Mouse (Mus musculus): ENCODE data around the gene Tagln3. TPM values are rescaled to one million over a fixed set of nuclear protein-coding genes. Genes with fewer than 3 reads are reported as not detected.

Gene Tagln3
- total and polyA plus RNA-seq, 3 experiments = not detected

DNA sequence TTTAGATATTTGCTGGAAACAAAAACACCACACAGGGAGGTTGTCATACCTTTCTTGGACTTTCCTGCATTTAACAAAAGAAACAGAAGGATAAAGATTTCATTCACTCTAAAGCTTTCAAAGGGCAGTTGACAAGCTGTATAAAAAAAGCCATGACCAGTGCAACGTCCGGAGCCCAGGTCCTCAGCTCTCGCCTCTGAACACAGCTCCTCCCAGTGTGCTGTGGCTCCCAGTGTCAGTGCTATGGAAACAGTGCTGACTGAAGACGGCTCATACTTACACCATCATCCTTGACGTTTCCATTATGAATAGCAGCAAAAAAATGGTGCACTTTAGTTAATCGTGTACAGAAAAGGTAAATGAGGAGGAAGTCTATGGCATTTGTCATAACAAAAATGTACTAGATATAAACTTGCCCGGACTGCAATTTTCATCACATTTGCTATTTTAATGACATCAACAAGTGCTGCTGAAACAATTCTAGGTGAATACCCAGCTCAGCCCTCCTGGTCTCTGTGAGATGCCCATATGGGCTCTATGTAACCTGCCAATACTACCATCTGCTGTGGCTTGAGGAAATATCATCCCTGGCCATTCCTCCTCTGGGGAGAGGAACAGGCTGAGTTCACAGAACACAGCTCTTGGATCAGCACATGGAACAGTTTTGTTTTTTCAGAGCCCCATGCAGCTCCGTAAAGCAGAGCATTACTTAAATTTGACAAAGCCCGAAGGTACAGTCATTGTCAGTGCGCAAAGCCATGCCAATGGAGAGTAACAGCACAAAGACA, 43.6 kb upstream of the Tagln3 start:
- Histone ChIP-seq H3K27me3 (ENCODE audit: control insufficient read depth in 1 of 2, insufficient read depth in 2 of 2, low read length in 2 of 2) (no peaks in the 10 kb centered on the region; a peak in 1 of 4 replicates), H3K4me3 (ENCODE audit: control insufficient read depth in 1 of 2, insufficient read depth in 1 of 2, low read depth in 2 of 2, low read length in 2 of 2) (no peak overlapping the region), H3K9me3 (replicated peaks; ENCODE audit: insufficient read depth, low read length) (no peaks in the 10 kb centered on the region), H3K4me1 (ENCODE audit: control insufficient read depth in 1 of 2, insufficient read depth in 2 of 2, low read length in 2 of 2) (no peaks in the 10 kb centered on the region), H3K36me3 (ENCODE audit: control insufficient read depth in 1 of 2, insufficient read depth in 2 of 2, low read length in 2 of 2) (no peaks in the 10 kb centered on the region), H3K79me2 (ENCODE audit: control insufficient read depth, insufficient read depth, low read length, poor library complexity) (no peaks in the 10 kb centered on the region), H3K9ac (ENCODE audit: control insufficient read depth, low read depth, low read length, poor library complexity, severe bottlenecking) (no peak overlapping the region), H3K27ac (ENCODE audit: control insufficient read depth, low read depth, low read length) (no peak overlapping the region)
- DNase-seq (ENCODE audit: low read depth, low spot score) = no peak
- TF ChIP-seq POLR2AphosphoS2 (IDR thresholded peaks at IDR 0.05; ENCODE audit: low read length) (no peak), MEF2A (IDR thresholded peaks at IDR 0.05; ENCODE audit: extremely low read depth, insufficient replicate concordance, low read depth, low read length, poor library complexity, severe bottlenecking) (no peak), KAT2A (conservative IDR thresholded peaks at IDR 0.05; ENCODE audit: low read depth, low read length) (no peak), JUND (IDR thresholded peaks at IDR 0.05; ENCODE audit: low read depth, low read length) (no peak), MXI1 (IDR thresholded peaks at IDR 0.05; ENCODE audit: low read depth, low read length) (no peak), BHLHE40 (IDR thresholded peaks at IDR 0.05; ENCODE audit: borderline replicate concordance, low read depth, low read length) (no peak), SMC3 (IDR thresholded peaks at IDR 0.05; ENCODE audit: low read depth, low read length) (no peak), CTCF (IDR thresholded peaks at IDR 0.05 in 2 of 3, conservative IDR thresholded peaks at IDR 0.05 in 1 of 3; ENCODE audit: control insufficient read depth in 1 of 3, insufficient read depth in 1 of 3, low read depth in 2 of 3, low read length in 3 of 3, poor library complexity in 1 of 3, severe bottlenecking in 1 of 3) (no peak), EP300 (IDR thresholded peaks at IDR 0.05; ENCODE audit: low read depth in 1 of 2, low read length in 2 of 2) (no peak), CHD1 (IDR thresholded peaks at IDR 0.05; ENCODE audit: low read depth, low read length) (no peak), RAD21 (IDR thresholded peaks at IDR 0.05; ENCODE audit: low read depth, low read length) (no peak), NELFE (IDR thresholded peaks at IDR 0.05; ENCODE audit: low read depth, low read length) (no peak), MAZ (IDR thresholded peaks at IDR 0.05; ENCODE audit: low read depth, low read length) (no peak), RCOR1 (IDR thresholded peaks at IDR 0.05; ENCODE audit: low read depth, low read length) (no peak), POLR2AphosphoS5 (IDR thresholded peaks at IDR 0.05; ENCODE audit: borderline replicate concordance, low read depth, low read length) (no peak)

DNA sequence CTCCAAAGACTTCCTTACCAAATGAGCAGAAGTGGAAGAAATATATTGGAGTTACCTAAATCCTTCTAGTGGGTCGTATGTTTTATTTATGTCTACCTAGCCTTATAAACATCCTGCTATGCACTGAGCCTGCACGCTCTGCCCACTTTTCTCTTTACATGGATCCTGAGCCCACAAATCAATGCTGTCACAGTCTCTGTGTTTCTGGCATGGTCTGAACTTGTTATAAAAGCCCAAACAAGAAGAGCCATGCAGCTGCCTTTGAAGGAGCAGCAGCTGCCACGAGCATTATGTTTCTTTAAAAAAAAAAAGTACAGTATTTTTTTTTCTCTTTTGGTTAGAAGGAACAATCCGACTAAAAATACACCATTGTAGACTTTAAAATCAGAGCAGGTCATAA, 43.0 kb upstream of the Tagln3 start:
- Histone ChIP-seq H3K9ac (ENCODE audit: control insufficient read depth, low read depth, low read length, poor library complexity, severe bottlenecking) (no peak overlapping the region), H3K27ac (ENCODE audit: control insufficient read depth, low read depth, low read length) (no peak overlapping the region), H3K79me2 (ENCODE audit: control insufficient read depth, insufficient read depth, low read length, poor library complexity) (no peaks in the 10 kb centered on the region), H3K27me3 (ENCODE audit: control insufficient read depth in 1 of 2, insufficient read depth in 2 of 2, low read length in 2 of 2) (no peaks in the 10 kb centered on the region; a peak in 1 of 4 replicates), H3K4me3 (ENCODE audit: control insufficient read depth in 1 of 2, insufficient read depth in 1 of 2, low read depth in 2 of 2, low read length in 2 of 2) (no peak overlapping the region), H3K36me3 (ENCODE audit: control insufficient read depth in 1 of 2, insufficient read depth in 2 of 2, low read length in 2 of 2) (no peaks in the 10 kb centered on the region), H3K4me1 (ENCODE audit: control insufficient read depth in 1 of 2, insufficient read depth in 2 of 2, low read length in 2 of 2) (no peaks in the 10 kb centered on the region), H3K9me3 (replicated peaks; ENCODE audit: insufficient read depth, low read length) (no peaks in the 10 kb centered on the region)
- no peak for DNase-seq (ENCODE audit: low read depth, low spot score)
- no peak for TF ChIP-seq NELFE (IDR thresholded peaks at IDR 0.05; ENCODE audit: low read depth, low read length)
- no peak for TF ChIP-seq MAFK (IDR thresholded peaks at IDR 0.05; ENCODE audit: borderline replicate concordance, low read depth, low read length)
- no peak for TF ChIP-seq ELF1 (IDR thresholded peaks at IDR 0.05; ENCODE audit: low read depth, low read length)
- TF ChIP-seq UBTF (IDR thresholded peaks at IDR 0.05; ENCODE audit: borderline replicate concordance, insufficient read depth, low read depth, low read length) = no peak
- no peak for TF ChIP-seq JUND (IDR thresholded peaks at IDR 0.05; ENCODE audit: low read depth, low read length)
- no peak for TF ChIP-seq BHLHE40 (IDR thresholded peaks at IDR 0.05; ENCODE audit: borderline replicate concordance, low read depth, low read length)
